11 mouse cellular contexts compared by ENCODE assay signal in genomic region chr5:27413023-27413422, GRCm38 (mm10).
A peak's percentile ranks its signal among the peaks of the same experiment; 100 is the strongest.
DNase-seq lines count a peak whose midpoint lies in the region; TF ChIP-seq lines count a peak whose summit lies in the region.
"Had no signal": no experiment of that assay in that cellular context is flagged by ENCODE, and none has a peak within 500 bp of the region (broad histone marks: within the 10 kb centered on the region; RNA-seq: fewer than 3 reads in every experiment).

No protein-coding gene starts in this region.

- H3K4me3 ChIP-seq in left cerebral cortex, adult 2 months: no peak overlapping the region
- H3K4me3 ChIP-seq in forebrain, embryonic 10.5 days: no peak overlapping the region
- H3K4me3 ChIP-seq: neural tube, embryonic 15.5 days had no signal

- DNase-seq in left cerebral cortex, postnatal 4 days: peak; percentile 80
- DNase-seq in left cerebral cortex, adult 2 months (ENCODE audit: extremely low spot score in 1 of 2, low spot score in 2 of 2): no peak
- DNase-seq in adrenal gland, postnatal 14 days: peak; percentile 80
- peak; percentile 42 to 45 for DNase-seq in heart, postnatal 10 days
- DNase-seq in lung, postnatal 36 days: peak; percentile 70
- no peak for DNase-seq in layer of hippocampus, adult 8-10 months (ENCODE audit: low spot score in 2 of 2)
- DNase-seq in forebrain, embryonic 10.5 days (ENCODE audit: extremely low spot score, low spot score): no peak
- DNase-seq in gastrocnemius, postnatal 36 days: no peak
- DNase-seq: thymus, postnatal 4 days had no signal

- H3K36me3 ChIP-seq in forebrain, embryonic 10.5 days (replicated peaks): no peaks in the 10 kb centered on the region
- H3K36me3 ChIP-seq: neural tube, embryonic 15.5 days had no signal

- intact Hi-C loops in left cerebral cortex, postnatal 4 days (cut with DNase I): no loop called here
- intact Hi-C loops in left cerebral cortex, adult 2 months (cut with DNase I): loop anchor here (5.0 to 10.0 kb wide), 2 partner anchors 86 to 208 kb away; no protein-coding TSS in a partner anchor
- intact Hi-C loops in heart, postnatal 10 days (cut with DNase I): no loop called here
- intact Hi-C loops in gastrocnemius, postnatal 36 days (cut with DNase I): no loop called here

- no peaks in the 10 kb centered on the region for H3K9me3 ChIP-seq in forebrain, embryonic 10.5 days
- H3K9me3 ChIP-seq: neural tube, embryonic 15.5 days had no signal

- no peaks in the 10 kb centered on the region for H3K27me3 ChIP-seq in forebrain, embryonic 10.5 days (ENCODE audit: poor library complexity, severe bottlenecking)
- H3K27me3 ChIP-seq: neural tube, embryonic 15.5 days had no signal

- no peak for TF ChIP-seq CTCF in left cerebral cortex, adult 2 months (IDR thresholded peaks at IDR 0.05)

- H3K4me1 ChIP-seq in forebrain, embryonic 10.5 days: no peaks in the 10 kb centered on the region

- 81% methylated on average over 3 of the region's 3 CpGs for WGBS in forebrain, embryonic 10.5 days

- H3K27ac ChIP-seq in left cerebral cortex, adult 2 months: no peak overlapping the region
- H3K27ac ChIP-seq in forebrain, embryonic 10.5 days: no peak overlapping the region
- H3K27ac ChIP-seq: liver, embryonic 14.5 days; neural tube, embryonic 15.5 days had no signal

Comparison
In these comparisons a context has a peak if more than half of its experiments do, and no peak if none do; other contexts are left out.
1. DNase-seq: peak in left cerebral cortex, postnatal 4 days (single experiment), adrenal gland, postnatal 14 days (single experiment), heart, postnatal 10 days (2 of 2) and lung, postnatal 36 days (single experiment); none in left cerebral cortex, adult 2 months (0 of 2), layer of hippocampus, adult 8-10 months (0 of 2), forebrain, embryonic 10.5 days (single experiment) and gastrocnemius, postnatal 36 days (0 of 2).